Mouse (Mus musculus) left cerebral cortex, adult 2 months (tissue): ENCODE results near the gene Crip2. TPM values are rescaled to one million over a fixed set of nuclear protein-coding genes. Genes with fewer than 3 reads are reported as not detected.

Source experiments
- DNase-seq, 2 experiments: peaks; one replicate each; pipeline ENCODE4 v3.0.0; 2021 to 2022; ENCODE audit warnings: low spot score in 2 of 2, mixed read lengths in 1 of 2; ENCODE audit errors: extremely low spot score in 1 of 2
- H3K27ac ChIP-seq: fragments of 200-600 bp; 2 replicates; pipeline ENCODE4 v1.8.1; 2022
- H3K4me3 ChIP-seq: fragments of 200-600 bp; 2 replicates; pipeline ENCODE4 v1.8.1; 2022
- CTCF ChIP-seq: fragments of 200-600 bp; IDR thresholded peaks from 2 replicates; pipeline ENCODE4 v1.8.1; 2022; ENCODE audit warnings: antibody characterized with exemption, mild to moderate bottlenecking, moderate library complexity
- intact Hi-C: fragments of 180-260 bp; cut with DNase I; formaldehyde crosslinking; loops from one replicate; pipeline ENCODE4 v1.15.1; 2025
- total RNA-seq, 2 experiments: library from RNA; stranded (reverse); gene quantifications; 2 replicates each; pipeline ENCODE4 v1.2.3; 2021

Gene Crip2
- total RNA-seq, 2 experiments from 2014 or later: 143 to 148 TPM

DNA sequence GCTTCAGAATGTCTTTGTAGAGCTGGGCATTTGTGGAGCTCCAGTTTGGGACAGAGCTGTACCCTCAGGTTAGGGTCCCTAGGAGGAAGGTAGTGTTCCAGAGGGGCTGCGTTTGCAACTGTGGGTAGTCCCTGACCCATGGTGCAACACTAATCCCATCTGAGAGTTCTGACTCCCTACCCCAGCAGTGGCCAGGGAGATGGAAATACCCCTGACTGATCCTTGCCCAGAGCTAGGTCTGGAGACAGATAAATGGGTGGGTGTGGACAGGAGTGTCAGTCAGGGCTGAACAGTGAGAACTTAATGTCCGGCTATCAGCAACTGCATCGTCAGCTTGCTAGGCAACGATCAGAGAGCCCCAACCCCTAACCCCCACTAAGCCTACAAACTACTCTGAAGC is 10.6 kb downstream of the Crip2 start:
- TF ChIP-seq CTCF: no peak
- H3K27ac ChIP-seq: no peak overlapping the region
- DNase-seq: no peak
- no peak overlapping the region for H3K4me3 ChIP-seq
- intact Hi-C loops: no loop called here

GRCm38 (mm10) chr12:113151046-113151445 is 11.0 kb downstream of the Crip2 start:
- TF ChIP-seq CTCF: no peak
- Histone ChIP-seq H3K4me3 (no peak overlapping the region), H3K27ac (no peak overlapping the region)
- no peak for DNase-seq
- intact Hi-C loops: no loop called here

DNA sequence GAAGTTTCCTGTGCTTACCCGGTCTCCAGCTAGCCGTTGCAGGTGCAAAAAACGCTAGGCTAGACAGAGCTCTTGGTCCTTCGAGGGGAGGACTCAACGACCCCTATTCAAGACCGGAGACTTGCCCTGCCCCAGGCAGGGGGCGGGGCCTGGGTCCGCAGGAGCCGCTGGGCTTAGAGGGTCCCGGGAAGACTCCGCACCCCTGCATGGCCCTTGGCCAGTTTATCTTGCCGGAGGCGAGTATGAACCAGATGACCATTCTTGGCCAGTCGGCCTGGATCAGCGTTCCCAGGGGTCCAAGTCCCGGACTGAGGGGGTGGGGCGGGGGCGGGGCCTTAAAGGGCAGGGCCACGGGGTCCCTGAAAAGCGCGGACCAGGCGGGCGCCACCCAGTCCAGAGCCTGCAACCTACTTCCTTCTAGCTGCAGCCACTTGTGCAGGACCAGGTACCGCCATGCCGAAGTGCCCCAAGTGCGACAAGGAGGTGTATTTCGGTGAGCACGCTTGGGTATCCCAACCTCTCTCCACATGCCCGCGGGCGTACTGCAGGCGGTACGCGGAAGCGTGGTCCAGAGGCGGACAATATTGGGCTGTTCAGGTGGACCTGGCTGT is 11.7 kb downstream of the Crip2 start:
- TF ChIP-seq CTCF: no peak
- no peak overlapping the region for H3K27ac ChIP-seq
- peak overlapping the region; percentile 40 for H3K4me3 ChIP-seq
- intact Hi-C loops: no loop called here
- DNase-seq: no peak

- no peak for DNase-seq
- intact Hi-C loops: no loop called here
- TF ChIP-seq CTCF: no peak
- no peak overlapping the region for H3K27ac ChIP-seq
- H3K4me3 ChIP-seq: peak overlapping the region; percentile 40
Measured at GRCm38 (mm10) chr12:113152272-113152661, 12.2 kb downstream of the Crip2 start.

- no peak for DNase-seq
- no peak overlapping the region for H3K4me3 ChIP-seq
- no peak overlapping the region for H3K27ac ChIP-seq
- TF ChIP-seq CTCF: no peak
- intact Hi-C loops: no loop called here
Measured at GRCm38 (mm10) chr12:113152991-113153525, 13.0 kb downstream of the Crip2 start.

DNA sequence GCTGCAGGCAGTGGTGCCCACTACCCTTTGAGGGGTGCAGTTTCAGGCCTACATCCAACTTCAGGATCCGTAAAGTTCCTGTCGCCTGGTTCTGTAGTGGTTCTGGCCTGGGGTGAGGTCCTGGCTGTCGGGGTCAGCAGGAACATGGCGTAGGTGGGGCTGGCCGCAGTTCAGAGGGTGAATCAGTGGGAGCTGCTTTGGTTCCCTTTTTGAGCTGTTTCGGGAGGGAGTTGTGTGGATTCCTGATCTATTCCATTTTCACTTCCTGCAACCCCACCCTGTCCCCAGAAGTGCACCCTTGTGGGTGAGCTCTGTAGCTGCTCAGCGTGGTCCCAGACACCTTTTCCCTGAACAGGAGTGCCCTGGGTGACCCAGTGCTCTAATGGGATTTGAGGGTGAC is 13.9 kb downstream of the Crip2 start:
- Histone ChIP-seq H3K27ac (no peak overlapping the region), H3K4me3 (no peak overlapping the region)
- no peak for TF ChIP-seq CTCF
- DNase-seq: no peak
- intact Hi-C loops: no loop called here

GRCm38 (mm10) chr12:113154747-113155075 is 14.7 kb downstream of the Crip2 start:
- no peak for TF ChIP-seq CTCF
- DNase-seq: no peak
- intact Hi-C loops: loop anchor here (5.0 kb wide), 1 partner anchor 142 kb away; the partner anchor contains the start of gene Pacs2
- Histone ChIP-seq H3K27ac (no peak overlapping the region), H3K4me3 (no peak overlapping the region; the same call in 1 of the 2 replicates)

- intact Hi-C loops: loop anchor here (5.0 kb wide), 1 partner anchor 143 kb away; the partner anchor contains the start of gene Pacs2
- Histone ChIP-seq H3K4me3 (peak overlapping the region; percentile 31), H3K27ac (peak overlapping the region; percentile 78)
- TF ChIP-seq CTCF: no peak
- no peak for DNase-seq
Measured at GRCm38 (mm10) chr12:113155076-113155771, 15.2 kb downstream of the Crip2 start.

- intact Hi-C loops: loop anchor here (5.0 kb wide), 1 partner anchor 144 kb away; the partner anchor contains the start of gene Pacs2
- peak within 1 kb of the TSS; percentile 78 for H3K27ac ChIP-seq
- peak within 1 kb of the TSS; percentile 69 for H3K4me3 ChIP-seq
- DNase-seq: peak; percentile 99 to 100
- TF ChIP-seq CTCF: no peak; the same call in none of the 2 replicates
Measured at GRCm38 (mm10) chr12:113155887-113156539, 16.0 kb downstream of the Crip2 start, which contains the start of gene Tedc1. Gene Tedc1, plus strand, starts transcription at chr12:113156421.

GRCm38 (mm10) chr12:113156540-113156929 is 16.5 kb downstream of the Crip2 start:
- no peak for DNase-seq
- H3K27ac ChIP-seq: no peak overlapping the region
- H3K4me3 ChIP-seq: peak overlapping the region; percentile 69
- TF ChIP-seq CTCF: no peak
- intact Hi-C loops: loop anchor here (5.0 kb wide), 1 partner anchor 144 kb away; the partner anchor contains the start of gene Pacs2

DNA sequence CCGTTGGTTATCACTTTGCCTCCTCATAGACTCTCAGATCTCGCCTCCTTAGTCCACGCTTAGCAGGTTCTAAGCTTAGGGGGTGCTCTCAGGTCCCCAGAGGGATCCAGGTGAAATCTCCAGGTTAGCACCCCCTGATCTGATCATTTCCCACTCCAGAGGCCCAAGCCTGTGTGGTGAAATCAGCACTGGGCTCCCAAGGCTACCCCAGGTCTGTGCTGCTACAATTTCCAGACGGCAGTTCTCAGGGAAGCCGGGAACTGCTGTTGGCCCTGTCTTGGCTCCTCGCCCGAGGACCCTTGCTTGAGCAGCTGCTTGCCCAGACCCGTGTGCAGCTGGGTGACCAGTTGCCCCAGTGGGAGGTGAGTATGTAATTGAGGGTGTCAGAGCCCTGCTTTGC is 17.0 kb downstream of the Crip2 start:
- intact Hi-C loops: loop anchor here (5.0 kb wide), 1 partner anchor 145 kb away; the partner anchor contains the start of gene Pacs2
- no peak for DNase-seq
- no peak overlapping the region for H3K4me3 ChIP-seq
- TF ChIP-seq CTCF: no peak
- H3K27ac ChIP-seq: no peak overlapping the region

DNA sequence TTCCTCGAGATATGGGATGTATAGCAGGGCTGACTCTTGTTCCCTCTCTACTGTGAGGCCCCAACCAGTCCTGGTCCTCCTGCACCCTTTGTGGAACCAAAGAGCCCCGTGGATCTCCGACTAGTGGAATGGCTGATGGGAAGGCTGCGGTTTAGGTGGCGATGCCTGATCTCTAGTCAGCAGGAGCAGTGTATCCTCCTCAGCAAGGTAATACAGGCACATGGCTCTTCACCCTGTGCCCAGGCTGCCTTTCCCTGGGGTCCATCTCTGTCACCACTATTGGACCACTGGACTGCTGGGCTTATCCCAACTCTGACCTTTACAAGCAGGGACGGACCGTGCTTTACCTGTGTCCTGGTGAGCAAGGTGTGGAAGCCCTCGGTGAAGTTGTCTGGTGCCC is 17.5 kb downstream of the Crip2 start:
- no peak overlapping the region for H3K27ac ChIP-seq
- no peak for TF ChIP-seq CTCF
- intact Hi-C loops: loop anchor here (5.0 kb wide), 1 partner anchor 145 kb away; the partner anchor contains the start of gene Pacs2
- no peak for DNase-seq
- H3K4me3 ChIP-seq: no peak overlapping the region
